Mouse (Mus musculus): ENCODE measurements around the gene Kcnj15. TPM values are rescaled to one million over a fixed set of nuclear protein-coding genes. Genes with fewer than 3 reads are reported as not detected.

The Kcnj15 gene
- polyA plus RNA-seq, 1 experiment from 2014 or later, result 15.8 TPM

GRCm38 (mm10) chr16:95242114-95242513 lies 15.2 kb upstream of the Kcnj15 start:
- 48% methylated on average over 4 of the region's 4 CpGs for WGBS
- DNase-seq (ENCODE audit: low spot score) (no peak), ATAC-seq (peak; percentile 7)
- H3K9me3 ChIP-seq (ENCODE audit: low read length), result no peaks in the 10 kb centered on the region
- H3K4me3 ChIP-seq (ENCODE audit: low read depth, low read length), result no peak overlapping the region
- H3K4me1 ChIP-seq (ENCODE audit: insufficient read depth, low read depth, low read length), result peaks cover 11% of the 10 kb centered on the region
- no peaks in the 10 kb centered on the region for H3K27me3 ChIP-seq (replicated peaks; ENCODE audit: insufficient read depth, low read length)
- H3K4me2 ChIP-seq (replicated peaks; ENCODE audit: low read depth, low read length), result no peak overlapping the region
- no peak overlapping the region for H3K9ac ChIP-seq (replicated peaks; ENCODE audit: low read depth)
- H3K27ac ChIP-seq (ENCODE audit: low read length), result peak overlapping the region; percentile 88
- no peaks in the 10 kb centered on the region for H3K36me3 ChIP-seq (ENCODE audit: insufficient read depth, low read length)
- TF ChIP-seq CTCF (IDR thresholded peaks at IDR 0.05) (no peak), EP300 (IDR thresholded peaks at IDR 0.05) (no peak)

GRCm38 (mm10) chr16:95243401-95243800 lies 14.0 kb upstream of the Kcnj15 start:
- Histone ChIP-seq H3K27ac (ENCODE audit: low read length) (peak overlapping the region; percentile 69; the same call in 1 of the 2 replicates), H3K9ac (replicated peaks; ENCODE audit: low read depth) (no peak overlapping the region), H3K4me2 (replicated peaks; ENCODE audit: low read depth, low read length) (no peak overlapping the region), H3K4me1 (ENCODE audit: insufficient read depth, low read depth, low read length) (peaks cover 11% of the 10 kb centered on the region), H3K36me3 (ENCODE audit: insufficient read depth, low read length) (no peaks in the 10 kb centered on the region), H3K9me3 (ENCODE audit: low read length) (no peaks in the 10 kb centered on the region), H3K27me3 (replicated peaks; ENCODE audit: insufficient read depth, low read length) (no peaks in the 10 kb centered on the region), H3K4me3 (ENCODE audit: low read depth, low read length) (no peak overlapping the region)
- DNase-seq (ENCODE audit: low spot score) (no peak), ATAC-seq (no peak)
- TF ChIP-seq EP300 (IDR thresholded peaks at IDR 0.05), result no peak
- 67% methylated on average over 1 of the region's 1 CpGs for WGBS

DNA sequence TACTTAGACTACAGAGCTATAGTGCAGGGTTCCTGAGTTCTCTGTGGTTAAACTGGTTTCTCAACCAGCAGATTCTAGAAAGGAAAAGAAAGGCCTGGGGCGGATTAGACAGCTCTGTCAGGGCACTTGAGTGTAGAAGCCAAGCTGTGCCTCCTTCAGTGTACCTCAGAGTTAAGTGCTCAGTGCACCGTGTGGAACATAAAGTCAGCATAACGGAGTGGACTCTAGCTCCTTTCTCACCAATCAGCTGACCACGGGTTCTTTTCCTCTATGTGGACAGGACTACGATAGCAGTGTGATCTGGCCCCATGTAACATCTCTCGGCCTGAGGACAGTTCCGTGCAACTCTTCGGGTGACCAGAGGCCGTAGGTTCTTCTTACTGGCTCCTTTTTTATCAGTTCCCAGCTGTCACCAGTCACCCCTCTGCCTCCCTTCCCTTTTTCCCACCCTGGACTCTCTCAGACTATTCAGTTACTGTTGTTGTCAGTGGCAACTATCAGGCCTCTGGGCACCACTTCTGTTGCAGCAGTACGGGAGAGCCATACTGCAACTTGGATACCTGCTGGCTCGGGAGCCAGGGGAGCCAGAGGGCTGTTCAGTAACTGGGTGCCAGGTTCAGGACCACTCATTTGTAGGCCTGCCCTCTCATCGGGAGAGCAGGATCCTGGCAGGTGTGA lies 12.6 kb upstream of the Kcnj15 start:
- DNase-seq (ENCODE audit: low spot score) (peak; percentile 80), ATAC-seq (peak; percentile 61)
- TF ChIP-seq CTCF (IDR thresholded peaks at IDR 0.05), result no peak
- no peak for TF ChIP-seq EP300 (IDR thresholded peaks at IDR 0.05)
- Histone ChIP-seq H3K27me3 (replicated peaks; ENCODE audit: insufficient read depth, low read length) (no peaks in the 10 kb centered on the region), H3K4me3 (ENCODE audit: low read depth, low read length) (no peak overlapping the region), H3K9ac (replicated peaks; ENCODE audit: low read depth) (no peak overlapping the region), H3K4me1 (ENCODE audit: insufficient read depth, low read depth, low read length) (peaks cover 11% of the 10 kb centered on the region), H3K36me3 (ENCODE audit: insufficient read depth, low read length) (no peaks in the 10 kb centered on the region), H3K27ac (ENCODE audit: low read length) (peak overlapping the region; percentile 69), H3K4me2 (replicated peaks; ENCODE audit: low read depth, low read length) (no peak overlapping the region), H3K9me3 (ENCODE audit: low read length) (no peaks in the 10 kb centered on the region)
- 58% methylated on average over 12 of the region's 12 CpGs for WGBS

- ATAC-seq (peak; percentile 25), DNase-seq (ENCODE audit: low spot score) (peak; percentile 41)
- H3K27ac ChIP-seq (ENCODE audit: low read length), result peak overlapping the region; percentile 69
- no peaks in the 10 kb centered on the region for H3K27me3 ChIP-seq (replicated peaks; ENCODE audit: insufficient read depth, low read length)
- H3K4me1 ChIP-seq (ENCODE audit: insufficient read depth, low read depth, low read length), result peaks cover 9% of the 10 kb centered on the region
- H3K9me3 ChIP-seq (ENCODE audit: low read length), result no peaks in the 10 kb centered on the region
- H3K4me2 ChIP-seq (replicated peaks; ENCODE audit: low read depth, low read length), result no peak overlapping the region
- no peak overlapping the region for H3K9ac ChIP-seq (replicated peaks; ENCODE audit: low read depth)
- H3K36me3 ChIP-seq (ENCODE audit: insufficient read depth, low read length), result no peaks in the 10 kb centered on the region
- H3K4me3 ChIP-seq (ENCODE audit: low read depth, low read length), result no peak overlapping the region
- 40% methylated on average over 3 of the region's 3 CpGs for WGBS
- TF ChIP-seq CTCF (IDR thresholded peaks at IDR 0.05) (no peak), EP300 (IDR thresholded peaks at IDR 0.05) (no peak)
Observed at GRCm38 (mm10) chr16:95245499-95245898, 11.9 kb upstream of the Kcnj15 start.

- WGBS, result 41% methylated on average over 5 of the region's 5 CpGs
- H3K4me2 ChIP-seq (replicated peaks; ENCODE audit: low read depth, low read length), result no peak overlapping the region
- no peaks in the 10 kb centered on the region for H3K27me3 ChIP-seq (replicated peaks; ENCODE audit: insufficient read depth, low read length)
- TF ChIP-seq EP300 (IDR thresholded peaks at IDR 0.05), result peak; percentile 72
- TF ChIP-seq CTCF (IDR thresholded peaks at IDR 0.05), result no peak
- no peak overlapping the region for H3K9ac ChIP-seq (replicated peaks; ENCODE audit: low read depth)
- H3K9me3 ChIP-seq (ENCODE audit: low read length), result no peaks in the 10 kb centered on the region
- H3K4me1 ChIP-seq (ENCODE audit: insufficient read depth, low read depth, low read length), result no peaks in the 10 kb centered on the region; the same call in 1 of the 2 replicates
- no peaks in the 10 kb centered on the region for H3K36me3 ChIP-seq (ENCODE audit: insufficient read depth, low read length)
- ATAC-seq (peak; percentile 40), DNase-seq (ENCODE audit: low spot score) (peak; percentile 76)
- H3K27ac ChIP-seq (ENCODE audit: low read length), result no peak overlapping the region
- H3K4me3 ChIP-seq (ENCODE audit: low read depth, low read length), result no peak overlapping the region
Observed at GRCm38 (mm10) chr16:95248646-95249045, 8.7 kb upstream of the Kcnj15 start.

DNA sequence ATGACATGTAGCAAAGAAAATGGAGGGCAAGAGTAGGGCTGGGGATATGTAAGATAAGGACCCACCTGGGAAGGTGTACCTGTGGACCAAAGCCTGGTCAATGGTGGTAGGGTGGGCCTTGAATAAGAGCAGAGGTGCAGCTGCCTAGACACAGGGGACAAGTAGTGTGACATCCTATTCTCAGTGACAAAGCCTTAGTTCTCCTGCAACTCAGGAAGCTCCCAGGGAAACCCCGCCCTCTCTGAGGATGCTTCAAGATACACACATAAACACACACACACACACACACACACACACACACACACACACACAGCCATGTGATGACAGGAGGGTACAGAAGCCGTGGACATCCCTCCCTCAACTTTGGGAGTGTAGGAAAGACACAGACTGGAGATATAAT lies 710 bp upstream of the Kcnj15 start:
- no peak overlapping the region for H3K4me3 ChIP-seq (ENCODE audit: low read depth, low read length)
- DNase-seq (ENCODE audit: low spot score) (no peak), ATAC-seq (0 out of 2 replicates have a peak, but pooled peaks have one; percentile 8)
- H3K4me1 ChIP-seq (ENCODE audit: insufficient read depth, low read depth, low read length), result no peaks in the 10 kb centered on the region
- no peak overlapping the region for H3K27ac ChIP-seq (ENCODE audit: low read length)
- H3K9ac ChIP-seq (replicated peaks; ENCODE audit: low read depth), result no peak overlapping the region
- H3K27me3 ChIP-seq (replicated peaks; ENCODE audit: insufficient read depth, low read length), result no peaks in the 10 kb centered on the region
- H3K9me3 ChIP-seq (ENCODE audit: low read length), result no peaks in the 10 kb centered on the region
- no peaks in the 10 kb centered on the region for H3K36me3 ChIP-seq (ENCODE audit: insufficient read depth, low read length)
- TF ChIP-seq EP300 (IDR thresholded peaks at IDR 0.05) (0 out of 2 replicates have a peak, but pooled peaks have one; percentile 17), CTCF (IDR thresholded peaks at IDR 0.05) (no peak)
- no peak overlapping the region for H3K4me2 ChIP-seq (replicated peaks; ENCODE audit: low read depth, low read length)
- 56% methylated on average over 2 of the region's 2 CpGs for WGBS

All from lung, postnatal 0 days (tissue).